Mouse (Mus musculus) natural killer cell, adult 2 months (primary cell): ENCODE measurements at regions not wholly inside any gene's neighbourhood (a gene's known extent, or its start where the extent isn't known, plus 50 kb on each side); places are given as distances from the start of the nearest gene placed in this dataset.

Experiments used
- DNase-seq, 2 experiments: peaks; one replicate each; pipeline ENCODE4 v3.0.0; 2022; ENCODE audit warnings: low spot score in 2 of 2

- peak in 1 of 2 experiments; percentile 55 for DNase-seq
Observed at GRCm38 (mm10) chr19:32939692-32940091, 182.4 kb downstream of the Pten start.

- no peak for DNase-seq
Observed at GRCm38 (mm10) chr19:32940806-32941205, 183.5 kb downstream of the Pten start.

DNA sequence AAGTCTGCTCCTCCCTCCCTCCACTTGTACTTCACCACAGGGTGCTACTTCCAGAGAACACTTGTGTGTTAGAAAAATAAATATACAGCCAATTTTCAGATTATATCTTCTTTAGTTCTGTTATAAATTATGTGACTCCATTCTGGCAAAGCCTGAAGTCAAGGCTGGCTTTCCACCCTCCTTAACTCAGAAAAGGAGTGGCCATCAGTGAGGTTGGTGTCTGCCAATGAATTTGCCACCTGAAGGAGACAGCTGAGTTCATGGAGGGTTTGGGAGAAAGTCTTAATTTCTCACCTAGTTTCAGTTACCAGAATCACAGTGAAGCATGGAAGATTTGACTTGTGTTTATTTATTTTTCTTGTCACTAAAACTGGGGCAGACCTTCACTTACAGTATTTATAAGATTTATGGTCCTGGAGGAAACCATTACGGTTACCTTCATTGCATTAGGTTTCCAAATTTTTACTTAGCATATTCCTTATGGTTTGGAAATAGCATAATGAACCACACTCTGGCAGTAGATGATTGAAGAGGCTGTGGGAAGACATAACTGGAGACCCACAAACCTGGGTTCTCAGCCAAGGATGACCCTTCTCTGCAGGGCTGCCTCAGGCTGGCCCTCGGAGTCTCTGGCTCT, 186.4 kb downstream of the Pten start:
- DNase-seq: no peak

DNA sequence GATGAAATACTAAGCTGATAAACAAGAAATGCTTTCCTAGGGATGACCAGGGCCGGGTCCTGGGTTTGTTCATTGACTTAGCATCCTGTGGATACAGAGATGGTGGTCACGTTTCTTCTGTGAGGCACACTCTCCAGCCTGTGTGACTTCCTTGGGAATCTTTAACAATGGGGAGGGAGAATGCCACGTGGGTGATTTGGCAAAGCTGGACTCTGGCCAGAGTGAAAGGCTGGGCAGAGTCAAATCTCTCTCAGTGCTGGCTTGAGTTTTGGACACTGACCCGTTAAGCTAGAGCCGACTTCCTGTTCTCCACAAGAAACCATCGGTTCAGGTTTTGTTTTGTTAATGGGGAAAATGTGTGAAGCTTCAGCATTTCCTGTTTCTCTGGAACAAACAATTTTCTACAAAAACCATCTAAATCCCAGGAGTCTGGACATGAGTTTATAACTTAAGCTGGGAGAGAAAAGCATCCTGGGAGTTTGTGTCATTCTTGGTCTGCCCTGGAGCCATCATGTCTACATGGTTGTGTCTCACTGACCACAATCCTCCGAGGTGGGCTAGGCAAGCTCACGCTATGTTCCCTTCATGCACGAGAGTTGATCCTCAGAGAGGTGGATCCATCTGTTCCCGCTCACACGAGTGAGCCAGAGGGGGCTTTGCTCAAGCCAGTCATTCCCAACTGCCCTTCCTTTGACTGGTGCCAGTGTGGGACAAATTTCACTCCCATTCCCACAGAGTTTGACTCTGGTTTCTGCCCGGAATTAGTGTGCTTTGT, 190.0 kb downstream of the Pten start:
- no peak for DNase-seq

DNA sequence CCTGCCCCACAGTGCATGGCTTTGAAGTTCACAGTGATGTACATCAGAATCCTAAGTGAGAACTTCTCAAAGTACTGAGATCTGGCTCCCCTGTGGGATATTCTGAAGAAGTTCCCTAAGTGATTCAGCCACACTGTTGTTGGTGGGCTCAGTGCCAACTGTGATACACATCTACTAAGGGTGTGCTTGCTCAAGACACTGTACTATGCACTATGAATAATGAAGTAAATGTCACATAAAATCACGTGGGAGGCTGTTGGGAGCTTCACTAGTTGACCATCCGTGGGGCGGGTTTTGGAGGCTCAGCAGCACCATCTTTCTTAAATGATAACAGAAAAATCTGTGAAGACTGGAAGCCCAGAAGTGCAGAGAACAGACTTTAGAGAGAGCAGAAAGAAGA, 193.0 kb downstream of the Pten start:
- DNase-seq: no peak

GRCm38 (mm10) chr19:32950794-32951193, 193.5 kb downstream of the Pten start:
- no peak for DNase-seq

DNA sequence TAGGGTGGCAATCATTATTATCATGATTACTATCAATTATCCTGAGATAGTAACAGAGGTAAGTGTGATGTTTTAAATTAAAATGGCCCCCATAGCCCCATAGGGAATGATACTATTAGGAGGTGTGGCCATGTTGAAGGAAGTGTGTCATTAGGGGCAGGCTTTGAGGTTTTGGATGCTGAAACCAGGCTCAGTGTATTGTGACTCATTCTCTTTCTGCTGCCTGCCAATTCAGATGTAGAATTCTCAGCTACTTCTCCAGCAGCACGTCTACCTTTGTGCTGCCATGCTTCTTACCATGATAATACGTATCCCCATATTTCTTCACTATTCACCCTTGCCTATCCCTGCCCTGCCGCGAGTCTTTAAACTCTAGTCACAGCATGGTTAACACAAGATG, 195.1 kb downstream of the Pten start:
- DNase-seq: no peak

DNA sequence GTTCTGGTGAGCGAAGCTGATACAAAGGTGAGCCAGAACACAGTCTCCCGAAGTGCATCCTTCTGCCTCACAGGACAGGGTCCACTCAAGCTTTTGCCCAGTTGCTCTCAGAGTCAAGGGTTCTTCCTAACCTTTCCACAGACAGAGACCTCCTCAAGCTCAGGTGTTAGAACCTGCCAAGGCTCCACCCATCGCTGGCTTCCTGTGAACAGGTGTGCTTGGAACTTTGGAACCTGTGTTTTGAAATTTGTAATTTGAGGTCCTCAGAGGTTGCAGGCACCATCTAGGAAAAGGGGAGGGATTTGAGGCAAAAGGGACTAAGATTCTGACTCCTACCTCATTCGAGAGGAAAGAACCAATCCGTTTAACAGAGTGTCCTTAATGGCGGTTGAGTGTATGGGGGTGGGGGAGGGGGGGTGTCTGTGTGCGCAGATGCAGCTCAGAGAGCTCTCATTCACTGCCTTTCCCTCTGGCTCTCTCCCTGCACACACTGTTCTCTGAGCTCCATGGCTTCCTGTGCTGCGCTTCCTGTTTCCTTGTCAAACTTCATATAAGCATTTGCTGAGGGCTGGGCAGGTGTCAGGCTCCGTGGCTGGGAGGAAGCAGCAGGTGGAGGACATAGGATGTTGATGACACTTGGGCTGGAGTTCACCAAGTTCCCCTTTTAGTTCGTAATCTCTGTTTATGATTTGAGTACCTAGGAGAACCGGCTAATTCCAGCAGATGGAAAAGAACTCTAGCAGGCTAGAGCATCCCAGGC, 195.8 kb downstream of the Pten start:
- peak in 1 of 2 experiments; percentile 59 for DNase-seq

DNA sequence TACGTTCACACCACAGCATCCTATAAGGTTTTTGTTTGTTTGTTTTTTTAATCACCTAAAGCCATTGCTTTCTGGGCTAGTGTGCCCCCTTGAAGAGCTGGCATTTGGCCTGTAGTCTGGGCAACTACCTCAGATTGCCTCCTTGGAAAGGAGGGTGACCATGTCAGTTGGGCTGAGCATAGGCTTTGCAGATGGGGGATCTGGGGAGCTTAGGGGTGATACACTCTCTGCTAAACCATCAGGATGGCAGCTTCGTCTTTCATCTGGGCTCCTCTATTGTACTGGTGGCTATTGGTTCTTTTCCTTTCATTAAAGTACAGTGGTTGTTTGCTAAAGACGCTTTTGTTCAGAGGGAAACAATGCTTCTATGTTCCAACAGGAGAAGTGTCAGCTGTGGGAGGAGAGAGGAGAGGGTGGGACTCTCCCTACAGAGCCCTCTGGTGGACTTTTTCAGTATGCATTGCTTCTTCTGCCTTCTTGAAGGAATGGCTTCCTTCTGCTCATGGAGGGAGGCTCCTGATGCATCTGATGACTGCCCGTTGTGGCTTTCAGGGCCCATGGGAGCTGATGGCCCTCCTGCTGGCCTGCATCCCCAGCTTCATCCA, 196.8 kb downstream of the Pten start:
- no peak for DNase-seq

DNA sequence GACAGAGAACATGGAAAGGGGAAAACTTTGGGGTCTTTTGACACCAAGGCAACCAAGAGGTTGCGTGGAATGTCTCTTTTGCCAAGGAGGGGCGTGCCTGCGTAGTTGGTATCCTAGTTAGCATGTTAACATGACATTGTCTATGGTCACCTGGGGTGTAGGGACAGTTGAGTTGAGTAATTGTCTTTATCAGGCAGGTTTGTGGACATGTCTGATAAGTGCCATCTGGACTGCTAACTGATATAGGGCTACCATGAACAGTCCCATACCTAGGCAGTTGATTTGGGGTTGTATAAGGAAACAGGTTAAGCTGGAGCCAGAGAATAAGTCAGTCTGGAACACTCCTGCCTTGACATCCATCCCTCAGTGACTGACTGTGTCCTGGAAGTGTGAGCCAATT, 197.6 kb downstream of the Pten start:
- DNase-seq: no peak

- no peak for DNase-seq
Observed at GRCm38 (mm10) chr19:32956143-32956915, 199.0 kb downstream of the Pten start.

DNA sequence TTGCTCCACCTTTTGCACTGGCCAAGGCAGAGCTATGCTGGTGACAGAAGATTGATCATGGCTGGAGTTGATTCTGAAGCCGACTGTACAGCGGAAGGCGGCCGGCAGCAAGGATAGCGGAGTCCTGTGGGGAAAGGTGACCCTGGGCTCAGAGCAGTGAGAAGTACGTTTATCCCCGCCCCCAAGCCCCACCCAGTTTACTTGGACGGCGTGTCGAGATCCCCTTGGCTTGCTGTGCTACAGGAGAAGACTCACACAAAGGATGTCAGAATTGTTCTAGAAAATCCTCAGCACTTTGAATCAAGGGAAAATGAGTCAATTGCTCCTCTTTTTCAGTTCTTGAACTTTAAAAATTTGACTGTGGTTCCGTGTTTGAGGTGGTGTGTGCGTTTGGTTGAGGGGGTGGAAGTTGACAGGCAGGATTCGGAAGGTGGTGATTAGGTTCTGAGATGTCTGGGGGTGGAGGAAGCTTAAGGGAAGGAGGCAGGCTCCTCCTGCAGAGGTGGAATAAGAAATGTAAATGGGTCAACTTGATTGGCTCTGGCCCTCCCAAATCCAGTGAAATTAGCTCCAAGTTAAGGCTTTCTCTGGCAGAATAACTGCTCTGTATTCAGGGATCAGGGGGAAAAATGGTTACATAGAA, 199.7 kb downstream of the Pten start:
- no peak for DNase-seq

- DNase-seq: no peak
Observed at GRCm38 (mm10) chr19:32958276-32958675, 201.0 kb downstream of the Pten start.

DNA sequence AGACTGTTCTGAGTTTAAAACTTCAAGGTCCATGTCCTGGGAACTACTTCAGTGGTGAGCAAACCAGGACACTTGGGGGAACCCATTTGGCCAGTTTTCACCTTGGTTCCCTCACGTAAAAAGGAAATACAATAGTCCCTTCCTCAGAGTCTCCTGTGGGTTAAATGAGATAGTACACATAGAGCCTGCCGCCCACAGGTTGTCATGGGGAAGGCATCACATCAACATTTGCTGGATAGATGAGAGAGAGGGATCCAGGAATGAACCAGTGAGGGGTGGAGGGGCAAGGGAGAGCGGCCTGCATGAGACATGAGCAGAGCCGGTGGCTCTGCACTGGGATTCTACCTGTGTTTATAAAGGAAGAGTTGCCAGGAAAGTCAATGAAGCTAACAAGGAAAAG, 201.5 kb downstream of the Pten start:
- DNase-seq: no peak

DNA sequence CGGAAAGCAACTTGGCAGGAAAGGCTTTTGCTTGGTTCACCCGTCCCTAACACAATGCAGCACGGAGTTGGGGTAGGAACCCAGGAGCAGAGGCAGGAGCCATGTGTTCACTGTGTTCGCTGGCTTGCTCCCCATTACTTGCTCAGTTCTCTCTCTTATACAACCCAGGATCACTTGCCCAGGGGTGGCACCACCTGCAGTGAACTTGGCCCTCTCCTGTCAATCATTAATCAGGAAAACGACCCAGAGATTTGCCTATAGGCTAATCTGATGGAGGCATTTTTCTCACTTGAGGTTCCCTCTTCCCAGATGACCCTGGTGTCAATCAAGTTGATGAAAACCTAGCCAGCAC, 202.5 kb downstream of the Pten start:
- DNase-seq: no peak

GRCm38 (mm10) chr19:32960196-32960947, 203.1 kb downstream of the Pten start:
- peak in 1 of 2 experiments; percentile 43 for DNase-seq

DNA sequence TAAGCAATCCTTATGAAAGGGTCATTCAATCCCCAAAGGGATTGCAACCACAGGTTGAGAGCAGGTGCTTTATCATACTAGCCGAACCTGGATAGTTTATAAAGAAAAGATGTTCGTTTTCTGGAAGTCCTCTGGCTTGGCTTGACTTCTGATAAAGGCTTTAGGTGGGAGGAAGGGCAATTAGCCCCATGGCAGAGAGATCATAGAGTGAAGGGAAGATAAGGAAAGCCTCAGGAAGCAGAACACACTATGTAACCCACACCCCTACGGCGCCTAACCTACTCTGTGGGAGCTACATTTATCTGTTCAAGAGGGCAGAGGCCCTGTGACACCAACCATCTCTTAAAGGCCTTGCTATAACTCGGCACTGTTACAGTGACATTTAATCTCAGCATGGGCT, 204.2 kb downstream of the Pten start:
- no peak for DNase-seq

DNA sequence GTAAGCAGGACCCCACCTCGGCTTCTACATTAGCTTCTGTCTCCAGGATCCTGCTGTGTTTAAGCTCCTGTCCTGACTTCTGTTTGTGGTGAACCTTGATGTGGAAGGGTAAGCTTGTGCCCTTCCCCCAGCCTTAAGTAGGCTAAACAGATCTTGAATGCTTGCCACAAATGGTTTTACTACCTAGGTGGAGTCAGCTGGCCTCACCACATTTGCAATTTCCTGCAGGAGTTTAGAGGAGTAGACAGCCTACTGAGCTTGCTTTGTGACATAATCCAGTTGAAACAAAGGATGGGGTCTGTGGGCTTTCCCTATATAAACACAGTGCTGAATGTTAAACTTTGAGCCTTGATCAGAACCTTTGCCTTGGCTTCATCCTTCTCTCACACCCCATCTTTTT, 206.7 kb downstream of the Pten start:
- DNase-seq: no peak

- no peak for DNase-seq
Observed at GRCm38 (mm10) chr19:32965488-32965887, 208.2 kb downstream of the Pten start.

- DNase-seq: no peak
Observed at GRCm38 (mm10) chr19:32969213-32969776, 212.0 kb downstream of the Pten start.
